Mouse (Mus musculus): ENCODE measurements around the gene Sult6b1.

DNA sequence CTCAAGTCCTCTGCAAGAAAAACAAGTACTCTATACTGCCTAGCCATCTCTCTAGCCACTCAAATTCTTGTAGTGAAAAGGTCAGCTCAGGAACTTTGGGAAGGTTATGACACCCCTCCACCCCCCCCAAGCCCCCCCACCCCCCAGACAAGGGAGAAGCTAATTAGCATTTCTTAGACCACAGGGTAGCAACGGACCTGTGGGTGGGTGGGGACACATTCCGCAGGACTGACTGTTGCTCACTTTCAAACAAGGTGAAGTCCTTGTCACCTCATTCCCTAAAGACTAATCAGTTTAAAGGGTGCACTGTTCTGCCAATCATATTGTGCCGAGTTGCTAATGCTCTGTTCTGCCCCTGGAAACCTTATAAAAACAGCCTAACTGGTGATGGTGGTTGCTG lies 7.1 kb upstream of the Sult6b1 start:
- TF ChIP-seq POLR2A (IDR thresholded peaks at IDR 0.05; ENCODE audit: borderline replicate concordance, extremely low read depth, low read depth, low read length) (no peak), CTCF (IDR thresholded peaks at IDR 0.05; ENCODE audit: insufficient read depth, low read length) (no peak)

All from lung, adult 2 months (tissue).